Mouse (Mus musculus): ENCODE results near the gene Hid1.

DNA sequence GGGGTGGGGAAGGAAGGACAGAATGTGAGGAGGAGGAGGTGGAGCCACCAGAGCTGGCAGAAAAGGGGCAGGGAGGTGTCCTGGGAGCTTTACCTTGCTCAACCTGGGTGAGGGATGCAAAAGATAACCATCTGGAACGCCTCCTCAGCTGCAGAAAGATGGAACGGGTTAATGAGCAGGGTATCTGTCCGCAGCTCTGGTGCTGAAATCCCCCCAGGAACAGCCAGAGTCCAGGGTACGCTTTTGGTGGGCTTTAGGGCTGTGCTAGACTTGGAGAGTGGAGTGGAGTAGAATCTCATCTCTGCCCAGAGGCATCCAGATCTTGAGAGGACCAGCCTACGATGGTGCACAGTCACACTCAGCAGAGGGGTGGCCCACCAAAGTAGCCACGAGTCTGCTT, 31.4 kb downstream of the Hid1 start:
- TF ChIP-seq FLI1 (IDR thresholded peaks at IDR 0.05; ENCODE audit: low read length) (no peak), GATA1 (IDR thresholded peaks at IDR 0.05; ENCODE audit: borderline replicate concordance, low read length) (no peak)

Measured in megakaryocyte, embryonic 14.5 days (primary cell).